Mouse (Mus musculus) spleen, adult 2 months (tissue): ENCODE measurements around the gene Scd3. TPM values are rescaled to one million over a fixed set of nuclear protein-coding genes. Genes with fewer than 3 reads are reported as not detected.
A peak's percentile ranks its signal among the peaks of the same experiment; 100 is the strongest.

Experiments
- DNase-seq, 2 experiments: peaks; one replicate each; pipeline versions ENCODE4 v3.0.0 to v3.0.0-alpha.2; 2012 to 2021; ENCODE audit warnings: low spot score in 2 of 2, low read depth in 1 of 2
- H3K27ac ChIP-seq: fragments of 200-500 bp; 2 replicates; pipeline ENCODE4 v1.5.1; 2012; ENCODE audit warnings: low read length, inconsistent platforms; ENCODE audit not compliant: insufficient read depth
- H3K27me3 ChIP-seq: fragments of 200-500 bp; 2 replicates; pipeline ENCODE4 v1.6.1; 2012; ENCODE audit warnings: mild to moderate bottlenecking, moderate library complexity, low read length, inconsistent platforms; ENCODE audit not compliant: control insufficient read depth, insufficient read depth
- H3K36me3 ChIP-seq: fragments of 200-500 bp; 2 replicates; pipeline ENCODE4 v1.6.1; 2012; ENCODE audit warnings: mild to moderate bottlenecking, low read length, inconsistent platforms; ENCODE audit not compliant: control insufficient read depth, insufficient read depth
- H3K4me1 ChIP-seq: fragments of 200-500 bp; 2 replicates; pipeline ENCODE4 v1.6.1; 2011; ENCODE audit warnings: inconsistent platforms; ENCODE audit not compliant: control insufficient read depth, insufficient read depth, insufficient read length
- H3K4me3 ChIP-seq: fragments of 200-500 bp; 2 replicates; pipeline ENCODE4 v1.5.1; 2011; ENCODE audit warnings: mild to moderate bottlenecking, inconsistent platforms; ENCODE audit not compliant: insufficient read depth, insufficient read length; ENCODE audit errors: extremely low read depth
- CTCF ChIP-seq: fragments of 200-500 bp; IDR thresholded peaks from 2 replicates; pipeline ENCODE4 v1.5.1; 2011; ENCODE audit warnings: mild to moderate bottlenecking, inconsistent platforms; ENCODE audit not compliant: insufficient read depth, insufficient read length, insufficient replicate concordance; ENCODE audit errors: extremely low read depth
- POLR2A ChIP-seq: fragments of 200-500 bp; IDR thresholded peaks from 2 replicates; pipeline ENCODE4 v1.6.1; 2011; ENCODE audit warnings: low read depth, low read length, inconsistent platforms
- WGBS: fragments of 180-500 bp; shearing (Covaris S2); methylation state at CpG from one replicate; pipeline ENCODE4 v1.1.7; 2018; 5-methylcytosine and 5-hydroxymethylcytosine counted together
- polyA plus RNA-seq: library from polyadenylated mRNA; depleted of rRNA; stranded (reverse); fragments of >200 nt; gene quantifications from 2 replicates; pipeline ENCODE4 v1.2.3, GENCODE M21; 2012

Scd3 gene
- polyA plus RNA-seq, 1 experiment, result not detected

- no peak for DNase-seq
- Histone ChIP-seq H3K27me3 (no peaks in the 10 kb centered on the region), H3K27ac (no peak overlapping the region), H3K4me3 (no peak overlapping the region), H3K4me1 (no peaks in the 10 kb centered on the region), H3K36me3 (no peaks in the 10 kb centered on the region)
- 69% methylated on average over 2 of the region's 2 CpGs for WGBS
- TF ChIP-seq CTCF, result peak; percentile 22; the same call in 1 of the 2 replicates
- TF ChIP-seq POLR2A, result no peak
Measured at GRCm38 (mm10) chr19:44198964-44199363, 4.1 kb upstream of the Scd3 start.

DNA sequence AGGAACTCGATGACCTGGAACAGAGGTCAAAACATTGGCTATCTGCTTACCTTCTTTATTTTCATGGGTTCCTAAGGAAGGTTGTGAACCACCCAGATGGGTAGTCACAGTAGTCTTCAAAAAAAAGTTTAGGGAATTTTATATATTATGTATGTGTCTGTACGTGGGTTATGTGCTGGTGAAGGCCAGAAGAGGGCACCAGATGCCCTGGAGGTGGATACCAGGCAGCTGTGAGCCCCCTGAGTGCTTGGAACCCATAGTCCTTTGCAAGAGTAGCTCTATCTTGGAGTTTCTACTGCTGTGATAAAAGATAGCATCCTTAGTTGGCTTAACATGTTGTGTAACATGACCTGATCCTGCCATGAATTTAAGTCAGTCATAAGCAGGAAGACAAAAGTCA is 4.0 kb downstream of the Scd3 start:
- TF ChIP-seq CTCF (no peak), POLR2A (no peak)
- Histone ChIP-seq H3K4me3 (no peak overlapping the region), H3K4me1 (no peaks in the 10 kb centered on the region), H3K27me3 (no peaks in the 10 kb centered on the region), H3K36me3 (no peaks in the 10 kb centered on the region), H3K27ac (no peak overlapping the region)
- 65% methylated on average over 2 of the region's 2 CpGs for WGBS
- no peak for DNase-seq

DNA sequence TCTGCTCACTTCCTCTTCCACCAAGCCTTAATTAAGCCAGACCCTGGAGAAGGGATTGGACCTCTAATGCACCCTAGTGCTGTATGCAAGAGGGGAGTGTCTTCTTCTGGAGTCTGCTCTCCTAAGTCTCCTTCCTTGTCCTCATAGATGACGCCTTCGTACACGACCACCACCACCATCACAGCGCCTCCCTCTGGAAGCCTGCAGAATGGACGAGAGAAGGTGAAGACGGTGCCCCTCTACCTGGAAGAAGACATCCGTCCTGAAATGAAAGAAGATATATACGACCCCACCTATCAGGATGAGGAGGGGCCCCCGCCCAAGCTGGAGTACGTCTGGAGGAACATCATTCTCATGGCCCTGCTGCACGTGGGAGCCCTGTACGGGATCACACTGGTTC is 12.2 kb downstream of the Scd3 start:
- no peak for TF ChIP-seq POLR2A
- no peak for TF ChIP-seq CTCF
- no peak overlapping the region for H3K27ac ChIP-seq
- no peaks in the 10 kb centered on the region for H3K27me3 ChIP-seq
- H3K4me3 ChIP-seq, result no peak overlapping the region
- no peak for DNase-seq
- 86% methylated on average over 12 of the region's 12 CpGs for WGBS
- H3K4me1 ChIP-seq, result no peaks in the 10 kb centered on the region
- no peaks in the 10 kb centered on the region for H3K36me3 ChIP-seq

DNA sequence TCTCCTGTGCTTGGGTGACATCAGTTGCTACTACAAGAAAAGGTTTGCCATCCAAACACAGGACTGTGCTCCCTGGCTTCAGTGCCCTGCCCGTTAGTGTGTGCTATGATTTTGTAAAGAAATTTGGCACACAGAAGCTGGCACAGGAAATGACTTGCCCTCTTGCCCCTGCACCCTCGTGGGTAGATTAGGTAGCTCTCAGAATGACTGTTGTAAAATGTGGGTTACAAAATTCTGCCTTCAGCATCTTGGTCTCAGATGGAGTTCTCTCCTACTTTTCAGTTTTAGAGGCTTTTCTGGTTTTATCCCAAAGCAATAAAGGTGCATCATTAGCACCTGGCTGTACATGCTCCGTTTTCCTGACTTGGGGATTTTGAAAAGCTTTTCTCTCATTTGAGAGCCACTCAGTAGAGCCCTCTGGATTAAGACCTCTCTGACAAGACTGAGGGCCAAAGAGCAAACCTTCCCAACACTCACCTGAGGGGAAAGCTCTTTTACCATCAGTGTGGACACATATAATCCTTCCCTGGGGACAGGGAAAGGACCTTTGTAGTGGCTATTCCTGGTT is 15.0 kb downstream of the Scd3 start:
- WGBS, result 24% methylated on average over 3 of the region's 3 CpGs
- no peaks in the 10 kb centered on the region for H3K27me3 ChIP-seq

DNA sequence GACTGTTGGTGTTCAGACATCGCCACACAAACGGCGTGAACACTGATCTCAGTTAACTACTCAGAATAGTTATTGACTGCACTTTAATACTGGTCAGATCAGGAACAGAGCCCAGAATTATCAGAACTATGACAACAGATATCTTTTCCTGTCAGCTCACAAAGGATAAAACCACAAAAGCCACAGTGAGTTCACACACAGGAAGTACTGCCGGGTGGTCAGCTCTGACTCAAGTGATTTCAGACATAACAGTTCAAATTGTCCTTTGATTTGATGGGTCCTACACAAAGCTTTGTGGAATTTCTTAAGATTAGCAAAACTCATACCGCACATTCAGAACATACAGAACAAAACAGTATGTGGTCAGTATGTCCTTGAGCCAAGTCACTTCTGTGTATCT is 22.7 kb downstream of the Scd3 start:
- no peaks in the 10 kb centered on the region for H3K36me3 ChIP-seq
- no peaks in the 10 kb centered on the region for H3K4me1 ChIP-seq
- no peak overlapping the region for H3K27ac ChIP-seq
- no peak overlapping the region for H3K4me3 ChIP-seq
- WGBS, result 24% methylated on average over 5 of the region's 5 CpGs
- H3K27me3 ChIP-seq, result no peaks in the 10 kb centered on the region
- TF ChIP-seq CTCF, result no peak
- no peak for TF ChIP-seq POLR2A
- DNase-seq, result no peak

More for the DNA sequence above, 15.0 kb downstream of the Scd3 start:
- TF ChIP-seq CTCF (no peak), POLR2A (no peak)
- Histone ChIP-seq H3K4me1 (no peaks in the 10 kb centered on the region), H3K36me3 (no peaks in the 10 kb centered on the region), H3K4me3 (no peak overlapping the region), H3K27ac (no peak overlapping the region)
- no peak for DNase-seq

DNA sequence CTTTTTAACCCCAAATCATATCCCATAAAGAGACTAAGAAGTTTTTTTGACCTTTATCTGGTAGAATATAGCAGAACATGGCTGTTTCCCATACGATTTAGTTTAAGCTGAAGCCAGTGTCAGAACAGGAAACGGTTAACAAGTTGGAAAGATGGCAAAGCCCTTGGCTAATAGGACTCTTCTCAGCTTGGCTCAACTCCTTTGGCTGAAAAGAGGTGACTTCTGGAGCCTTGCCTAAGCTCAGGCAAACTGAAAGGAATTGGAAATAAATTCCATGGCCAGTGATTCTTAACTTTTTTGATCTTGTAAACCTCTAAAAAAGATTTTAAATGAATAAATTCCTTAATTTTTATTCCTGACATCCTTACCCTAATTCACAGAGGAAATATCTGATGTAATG is 26.7 kb downstream of the Scd3 start:
- no peaks in the 10 kb centered on the region for H3K36me3 ChIP-seq

DNA sequence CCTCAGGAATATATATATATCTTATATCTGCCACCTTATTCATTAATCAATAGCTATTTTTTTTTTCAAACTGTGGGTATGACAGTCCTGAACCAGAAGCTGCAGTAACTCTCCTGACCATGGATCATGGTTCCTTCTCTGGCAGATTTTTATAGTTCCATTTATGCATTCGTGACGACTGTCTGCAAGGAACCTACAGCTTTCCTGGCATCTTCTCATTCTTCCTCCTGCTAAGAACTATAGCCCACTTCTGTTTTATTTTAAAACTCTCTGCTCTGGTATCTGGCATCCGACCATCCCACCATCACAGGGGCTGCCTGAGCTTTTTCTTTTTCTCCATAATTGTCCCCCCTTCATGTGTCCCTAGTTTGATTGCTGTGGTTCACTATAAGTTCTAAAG is 27.1 kb downstream of the Scd3 start:
- 61% methylated on average over 3 of the region's 3 CpGs for WGBS
- Histone ChIP-seq H3K27me3 (no peaks in the 10 kb centered on the region), H3K36me3 (no peaks in the 10 kb centered on the region), H3K4me1 (no peaks in the 10 kb centered on the region), H3K4me3 (no peak overlapping the region), H3K27ac (no peak overlapping the region)
- DNase-seq, result no peak
- no peak for TF ChIP-seq POLR2A
- no peak for TF ChIP-seq CTCF

More for the DNA sequence above, 26.7 kb downstream of the Scd3 start:
- TF ChIP-seq CTCF (no peak), POLR2A (no peak)
- Histone ChIP-seq H3K4me1 (no peaks in the 10 kb centered on the region), H3K27ac (no peak overlapping the region), H3K27me3 (no peaks in the 10 kb centered on the region), H3K4me3 (no peak overlapping the region)
- no peak for DNase-seq
- WGBS, result 86% methylated on average over 2 of the region's 2 CpGs
